Mouse (Mus musculus) cortical plate, adult 2 months (tissue): ENCODE measurements around the gene Micu1.

Source experiments
- CTCF ChIP-seq: fragments of 200-500 bp; IDR thresholded peaks from 2 replicates; pipeline ENCODE4 v1.5.1; 2011; ENCODE audit warnings: mild to moderate bottlenecking, control low read depth, low read length; ENCODE audit not compliant: insufficient read depth; ENCODE audit errors: extremely low read depth
- POLR2A ChIP-seq: fragments of 200-500 bp; IDR thresholded peaks from 2 replicates; pipeline ENCODE4 v1.6.1; 2011; ENCODE audit warnings: mild to moderate bottlenecking, low read length, control low read depth; ENCODE audit not compliant: insufficient read depth; ENCODE audit errors: extremely low read depth

GRCm38 (mm10) chr10:59825137-59825812 is 123.0 kb downstream of the Micu1 start:
- no peak for TF ChIP-seq POLR2A
- TF ChIP-seq CTCF, result no peak
